Mouse (Mus musculus) urinary bladder, postnatal 36 days (tissue): ENCODE results near the gene Slc36a1.
A peak's percentile ranks its signal among the peaks of the same experiment; 100 is the strongest.

Experiments used
- DNase-seq, 2 experiments: peaks; one replicate each; pipeline ENCODE4 v3.0.0; 2022; ENCODE audit warnings: low spot score in 2 of 2, mixed read lengths in 1 of 2

Gene Slc36a1

DNA sequence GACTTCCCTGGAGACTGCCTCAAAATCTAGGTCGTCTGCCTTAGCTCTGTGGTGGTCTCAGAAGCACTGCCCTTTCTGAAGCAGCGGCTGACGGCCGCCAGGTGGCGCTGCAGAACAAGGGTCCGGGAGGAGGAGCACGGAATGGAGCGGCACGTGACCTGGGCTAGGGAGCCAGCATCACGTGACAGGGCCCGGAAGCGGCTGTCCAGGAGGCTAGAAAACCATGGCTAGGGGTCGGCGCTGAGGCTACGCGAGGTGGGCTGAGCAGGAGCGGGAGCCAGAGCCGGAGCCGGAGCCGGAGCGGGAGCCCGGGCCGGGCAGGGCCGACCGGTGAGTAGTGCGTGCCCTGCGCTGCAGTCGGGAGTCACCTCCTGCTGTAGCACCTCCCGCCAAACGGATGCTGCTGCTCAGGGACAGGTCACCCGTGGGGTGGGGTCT, at the start of gene Slc36a1:
TSS of gene Slc36a1 (plus strand) at position 192 of the 438 bp plus-strand sequence.
- DNase-seq = peak; percentile 88 to 95

DNA sequence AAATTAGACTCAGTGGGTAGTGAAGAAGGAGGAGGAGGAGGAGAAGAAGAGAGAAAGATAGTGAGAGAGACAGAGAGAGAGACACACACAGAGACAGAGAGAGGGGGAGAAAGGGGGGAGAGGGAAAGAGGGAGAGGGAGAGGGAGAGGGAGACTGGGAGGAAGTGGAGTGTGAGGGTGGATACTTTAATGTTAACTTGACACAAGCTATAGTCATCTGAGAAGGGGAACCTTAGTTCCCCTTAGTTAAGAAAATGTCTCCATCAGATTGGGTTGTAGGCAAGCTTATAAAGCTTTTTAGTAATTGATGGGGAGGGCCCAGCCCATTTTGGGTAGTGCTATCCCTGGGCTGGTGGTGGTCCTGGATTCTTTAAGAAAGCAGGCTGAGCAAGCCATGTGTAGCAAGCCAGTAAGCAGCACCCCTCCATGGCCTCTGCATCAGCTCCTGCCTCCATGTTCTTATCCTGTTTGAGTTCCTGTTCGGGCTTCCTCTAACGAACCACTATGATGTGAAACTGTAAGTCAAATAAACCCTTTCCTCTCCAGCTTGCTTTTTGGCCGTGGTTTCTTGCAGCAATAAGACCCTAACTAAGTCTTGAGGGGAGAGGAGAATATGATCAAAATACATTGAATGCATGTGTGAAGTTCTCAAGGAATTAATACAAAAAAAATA, 49.6 kb upstream of the Slc36a1 start:
- no peak for DNase-seq

DNA sequence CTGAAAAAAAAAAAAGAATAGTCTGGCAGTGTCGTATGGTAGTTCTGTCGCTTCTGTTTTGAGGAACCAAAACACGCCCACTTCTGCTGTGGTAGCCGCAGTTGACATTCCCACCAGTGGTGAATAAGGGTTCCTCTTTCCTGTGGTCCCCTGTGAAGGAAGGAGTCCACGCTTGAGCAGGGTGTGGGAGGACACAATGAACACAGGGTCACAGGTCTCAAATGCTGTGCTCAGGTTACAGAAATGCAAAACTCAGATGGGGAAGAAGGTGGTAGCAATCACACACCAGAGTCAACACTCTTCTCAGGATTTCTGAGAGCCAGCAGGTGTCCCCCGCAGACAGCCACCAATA, 49.1 kb upstream of the Slc36a1 start:
- DNase-seq = no peak

GRCm38 (mm10) chr11:55158785-55159359, 45.3 kb upstream of the Slc36a1 start:
- DNase-seq = peak; percentile 79 to 81

DNA sequence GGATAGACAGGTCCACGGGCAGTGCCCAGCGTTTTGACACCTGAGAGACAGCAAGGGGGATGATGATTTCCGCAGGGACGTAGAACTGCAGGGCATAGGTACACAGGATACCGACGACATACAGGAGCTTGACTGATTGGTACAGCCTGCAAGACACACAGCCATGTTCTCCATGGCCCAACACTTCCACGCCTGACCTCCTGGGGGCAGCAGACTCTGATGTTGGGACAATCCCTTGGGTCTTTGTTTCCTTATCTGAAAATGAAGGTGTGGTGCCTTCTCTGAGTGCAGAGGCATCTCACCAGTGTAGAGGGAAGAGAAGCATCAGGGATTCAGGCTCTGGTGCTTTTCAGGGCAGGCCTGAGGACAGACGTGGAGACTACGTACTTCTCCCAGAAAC, 41.5 kb upstream of the Slc36a1 start:
- DNase-seq = peak; percentile 35 to 51

DNA sequence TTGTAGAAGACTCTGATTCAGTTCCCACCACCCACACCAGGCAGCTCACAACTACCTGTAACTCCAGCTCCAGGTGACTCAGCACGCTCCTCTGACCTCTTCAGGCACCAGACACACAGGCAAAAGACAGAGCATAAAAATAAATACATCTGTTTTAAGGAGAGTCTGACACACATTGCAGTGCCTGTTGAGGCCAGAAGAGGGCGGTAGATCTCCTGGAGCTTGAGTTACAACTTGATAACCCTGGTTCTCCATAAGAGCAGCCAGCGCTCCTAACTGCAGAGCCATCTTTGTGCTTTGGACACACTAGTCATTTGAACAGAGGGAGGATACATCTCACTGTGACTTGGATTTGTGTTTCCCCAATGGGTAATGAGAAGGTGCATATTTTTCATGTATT, 39.4 kb upstream of the Slc36a1 start:
- DNase-seq = no peak

DNA sequence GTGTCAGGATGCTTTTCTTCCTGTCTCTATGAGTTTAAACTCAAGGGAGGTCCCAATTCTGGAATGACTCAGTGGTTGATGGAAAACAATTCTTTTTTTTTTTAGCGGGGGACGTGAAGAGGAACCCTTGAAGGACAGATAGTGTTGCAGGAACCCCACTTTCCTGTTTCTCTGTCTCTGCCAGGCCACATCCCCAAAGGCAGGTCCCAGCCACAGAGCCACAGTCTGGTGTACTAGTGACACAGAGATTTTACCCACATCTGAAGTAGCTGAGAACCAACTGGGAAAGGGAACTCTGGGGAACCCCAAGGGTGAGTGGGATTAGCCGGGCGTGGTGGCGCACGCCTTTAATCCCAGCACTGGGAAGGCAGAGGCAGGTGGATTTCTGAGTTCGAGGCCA, 38.4 kb upstream of the Slc36a1 start:
- no peak for DNase-seq

GRCm38 (mm10) chr11:55168504-55168903, 35.6 kb upstream of the Slc36a1 start:
- DNase-seq = no peak

GRCm38 (mm10) chr11:55168914-55169313, 35.2 kb upstream of the Slc36a1 start:
- DNase-seq = no peak

- no peak for DNase-seq
Measured at GRCm38 (mm10) chr11:55170501-55170900, 33.6 kb upstream of the Slc36a1 start.

DNA sequence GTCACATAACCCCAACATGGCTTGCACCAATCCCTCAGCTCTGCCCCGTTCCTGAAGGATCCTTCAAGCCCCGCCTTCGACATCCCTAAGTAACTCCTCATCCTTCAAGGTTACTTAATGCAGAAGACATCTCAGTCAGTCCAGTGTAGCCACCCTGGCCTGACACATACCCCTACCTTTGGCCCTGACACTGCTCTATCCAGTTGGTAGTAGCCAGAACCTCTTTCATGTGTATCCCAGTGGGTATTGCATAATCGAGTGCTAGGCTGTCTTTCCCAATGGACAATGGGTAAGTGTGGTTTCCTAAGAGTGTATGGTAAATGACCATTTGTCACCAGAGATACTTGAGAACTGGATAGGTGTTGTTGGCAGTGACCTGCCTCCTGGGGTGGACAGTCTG, 25.3 kb upstream of the Slc36a1 start:
- DNase-seq = no peak

- DNase-seq = no peak
Measured at GRCm38 (mm10) chr11:55179856-55180255, 24.3 kb upstream of the Slc36a1 start.

DNA sequence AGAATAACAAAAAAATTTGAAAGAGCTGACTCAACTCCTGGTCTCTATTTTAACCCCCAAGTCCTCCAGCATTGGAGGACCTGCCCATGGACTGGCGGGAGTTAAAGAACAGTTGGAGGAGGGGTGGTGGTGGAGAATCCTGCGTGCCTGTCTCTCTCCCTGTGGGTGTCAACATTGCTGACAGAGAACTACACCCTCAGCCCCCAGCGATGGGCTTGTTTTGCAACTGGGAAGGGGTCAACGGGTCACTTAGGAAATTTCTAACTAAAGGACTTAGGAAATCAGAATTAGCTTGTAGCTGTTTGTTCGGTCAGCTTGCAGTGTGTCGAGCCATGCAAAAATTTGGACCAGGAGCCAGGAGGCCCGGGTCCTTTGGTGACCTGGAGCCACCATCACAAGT, 21.0 kb upstream of the Slc36a1 start:
- DNase-seq = peak in 1 of 2 experiments; percentile 42

- DNase-seq = no peak
Measured at GRCm38 (mm10) chr11:55184246-55184645, 19.9 kb upstream of the Slc36a1 start.

DNA sequence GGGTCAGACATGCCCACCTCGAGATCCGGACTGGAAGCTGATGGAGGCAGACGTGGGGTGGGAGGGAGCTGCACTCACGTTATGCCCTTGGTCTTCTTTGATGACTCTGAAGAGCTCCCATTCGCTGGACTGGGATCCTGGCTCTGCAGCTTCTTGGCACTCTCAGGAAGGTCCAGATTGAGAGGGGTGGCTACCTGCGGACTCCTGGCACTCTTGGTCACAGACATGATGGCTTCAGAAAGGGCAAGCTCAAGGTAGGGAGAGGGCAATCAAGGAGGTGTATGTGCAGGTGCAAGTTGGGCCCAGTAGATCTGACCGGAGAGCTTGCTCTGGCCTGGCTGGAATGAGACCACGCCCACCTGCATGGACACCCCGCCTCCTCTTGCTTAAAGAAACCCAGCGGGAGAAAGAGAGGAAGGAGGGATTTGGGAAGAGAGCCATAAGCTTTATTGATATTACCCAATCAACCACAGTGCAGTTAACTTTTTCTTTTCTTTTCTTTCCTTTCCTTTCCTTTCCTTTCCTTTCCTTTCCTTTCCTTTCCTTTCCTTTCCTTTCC, 19.3 kb upstream of the Slc36a1 start, which contains the start of gene Slc36a2:
TSS of gene Slc36a2 (minus strand) at position 345 of the 559 bp plus-strand sequence.
- DNase-seq = peak in 1 of 2 experiments; percentile 64

DNA sequence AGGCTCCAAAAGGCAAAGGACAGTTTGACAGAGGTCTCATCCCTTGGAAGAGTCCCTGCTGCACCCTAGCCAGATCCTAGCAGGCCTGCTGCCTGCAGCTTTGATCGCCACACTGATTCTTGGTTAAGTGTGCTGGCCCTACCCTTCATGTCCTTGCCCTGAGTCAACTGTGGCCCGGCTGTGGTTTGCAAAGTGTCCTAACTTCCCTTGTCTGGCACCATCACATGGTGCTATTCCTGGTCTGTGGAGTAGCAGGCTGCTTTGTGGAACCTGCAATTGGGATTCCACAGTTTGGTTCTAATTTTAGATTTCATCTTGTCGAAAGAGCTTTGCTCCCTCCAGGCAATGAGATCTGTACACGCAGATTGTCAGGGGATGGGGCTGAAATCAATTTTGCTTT, 16.9 kb upstream of the Slc36a1 start:
- DNase-seq = no peak

- DNase-seq = no peak
Measured at GRCm38 (mm10) chr11:55187777-55188176, 16.4 kb upstream of the Slc36a1 start.

- no peak for DNase-seq
Measured at GRCm38 (mm10) chr11:55190216-55190615, 13.9 kb upstream of the Slc36a1 start.

DNA sequence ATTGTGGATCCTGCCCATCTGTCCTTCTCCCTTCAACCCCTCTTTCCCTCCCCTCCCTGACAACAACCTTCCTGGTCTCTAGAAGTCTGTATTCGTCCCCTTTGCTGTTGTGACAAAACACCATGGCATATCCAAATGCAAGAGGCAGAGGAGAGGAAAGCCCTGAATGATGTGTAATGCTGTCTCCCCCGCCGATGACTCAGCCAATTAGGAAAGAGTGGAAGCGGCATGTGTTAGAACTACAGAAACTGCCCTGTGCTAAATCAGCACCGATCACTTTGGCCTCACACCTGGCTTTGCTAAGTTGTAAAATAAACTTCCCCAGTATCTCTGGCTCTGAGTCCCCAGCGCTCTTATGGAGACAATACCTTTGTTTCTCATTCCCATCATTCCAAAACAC, 7.1 kb upstream of the Slc36a1 start:
- DNase-seq = no peak

- no peak for DNase-seq
Measured at GRCm38 (mm10) chr11:55197740-55198510, 6.2 kb upstream of the Slc36a1 start.

DNA sequence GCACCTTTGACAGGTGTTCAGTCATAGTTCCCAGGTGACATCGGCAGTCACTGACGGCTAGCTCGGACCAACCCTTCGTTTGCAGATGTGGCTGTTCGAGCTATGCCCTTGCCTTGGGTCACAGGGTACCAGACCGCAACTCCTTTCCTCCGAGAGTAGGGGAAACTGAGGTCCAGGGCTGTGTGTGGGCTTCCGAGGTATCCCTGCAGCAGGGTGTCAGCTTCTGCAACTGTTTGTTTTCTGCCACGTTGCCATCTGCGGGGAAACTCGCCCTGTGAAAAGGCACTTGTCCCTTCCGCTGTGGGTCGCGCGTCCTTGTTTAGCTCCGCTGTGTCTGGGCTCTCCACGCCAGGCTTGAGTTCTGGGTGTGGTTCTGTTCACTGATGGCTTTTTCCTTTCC, 452 bp downstream of the Slc36a1 start:
- DNase-seq = peak; percentile 28

GRCm38 (mm10) chr11:55208001-55208690, 4.0 kb downstream of the Slc36a1 start:
- DNase-seq = no peak
